Mouse (Mus musculus) kidney, adult 9 months (tissue): ENCODE results near the gene Hopx.
"Not testable (repeated sequence)": the region's sequence is repeated elsewhere in the genome, so short reads cannot be mapped to it uniquely, and the experiment has no call there.

Experiments
- DNase-seq: peaks from one replicate; pipeline ENCODE4 v3.0.0; 2022

Hopx gene

GRCm38 (mm10) chr5:77099317-77099996 is 15.5 kb downstream of the Hopx start:
- DNase-seq: peak; percentile 59

- no peak for DNase-seq
These were observed 16.0 kb downstream of the Hopx start for GRCm38 (mm10) chr5:77098874-77099273.

GRCm38 (mm10) chr5:77097686-77098085 is 17.2 kb downstream of the Hopx start:
- DNase-seq: peak; percentile 47

- not testable (repeated sequence) for DNase-seq
These were observed 18.7 kb downstream of the Hopx start for GRCm38 (mm10) chr5:77096194-77096593.

GRCm38 (mm10) chr5:77094510-77095491 is 20.1 kb downstream of the Hopx start:
- peak; percentile 56 for DNase-seq

- no peak for DNase-seq
These were observed 21.0 kb downstream of the Hopx start for GRCm38 (mm10) chr5:77093961-77094360.

- DNase-seq: no peak
These were observed 22.4 kb downstream of the Hopx start for GRCm38 (mm10) chr5:77092531-77092930.

- DNase-seq: no peak
These were observed 23.0 kb downstream of the Hopx start for GRCm38 (mm10) chr5:77091923-77092322.

GRCm38 (mm10) chr5:77090521-77091096 is 24.3 kb downstream of the Hopx start:
- no peak for DNase-seq

GRCm38 (mm10) chr5:77089901-77090300 is 25.0 kb downstream of the Hopx start:
- DNase-seq: no peak

GRCm38 (mm10) chr5:77089294-77089693 is 25.6 kb downstream of the Hopx start:
- peak; percentile 53 for DNase-seq

GRCm38 (mm10) chr5:77087122-77087521 is 27.8 kb downstream of the Hopx start:
- no peak for DNase-seq

- DNase-seq: no peak
These were observed 28.4 kb downstream of the Hopx start for GRCm38 (mm10) chr5:77086541-77086940.

GRCm38 (mm10) chr5:77085753-77086450 is 29.0 kb downstream of the Hopx start:
- no peak for DNase-seq

- DNase-seq: no peak
These were observed 30.5 kb downstream of the Hopx start for GRCm38 (mm10) chr5:77084418-77084817.

GRCm38 (mm10) chr5:77082735-77083134 is 32.2 kb downstream of the Hopx start:
- no peak for DNase-seq

GRCm38 (mm10) chr5:77080761-77081160 is 34.2 kb downstream of the Hopx start:
- no peak for DNase-seq

- DNase-seq: no peak
These were observed 39.0 kb downstream of the Hopx start for GRCm38 (mm10) chr5:77075951-77076350.

GRCm38 (mm10) chr5:77074914-77075313 is 40.0 kb downstream of the Hopx start:
- DNase-seq: no peak

- no peak for DNase-seq
These were observed 41.1 kb downstream of the Hopx start for GRCm38 (mm10) chr5:77073794-77074193.

GRCm38 (mm10) chr5:77071626-77072025 is 43.3 kb downstream of the Hopx start:
- peak; percentile 10 for DNase-seq

- DNase-seq: no peak
These were observed 43.9 kb downstream of the Hopx start for GRCm38 (mm10) chr5:77070987-77071386.

- no peak for DNase-seq
These were observed 47.6 kb downstream of the Hopx start for GRCm38 (mm10) chr5:77067321-77067720.
